ENCODE assay signal across 26 mouse cellular contexts in genomic region chr6:34071936-34072335, GRCm38 (mm10). TPM values are rescaled to one million over a fixed set of nuclear protein-coding genes. Genes with fewer than 3 reads are reported as not detected.
"Had no signal": no experiment of that assay in that cellular context is flagged by ENCODE, and none has a peak within 500 bp of the region (broad histone marks: within the 10 kb centered on the region; RNA-seq: fewer than 3 reads in every experiment).

No protein-coding gene starts in this region.

- H3K9me3 ChIP-seq: heart, embryonic 10.5 days; heart, embryonic 12.5 days; hindbrain, embryonic 10.5 days; hindbrain, embryonic 12.5 days; intestine, embryonic 15.5 days; limb, embryonic 13.5 days; limb, embryonic 15.5 days had no signal

- H3K27ac ChIP-seq: gastrocnemius, adult 2 months; heart, embryonic 10.5 days; hindbrain, embryonic 10.5 days; hindbrain, embryonic 12.5 days; hindbrain, embryonic 14.5 days; intestine, embryonic 15.5 days; layer of hippocampus, adult 2 months; left cerebral cortex, adult 2 months; limb, embryonic 13.5 days; limb, embryonic 15.5 days had no signal

- H3K9ac ChIP-seq: heart, embryonic 12.5 days; hindbrain, embryonic 12.5 days; hindbrain, embryonic 14.5 days; intestine, embryonic 15.5 days; limb, embryonic 13.5 days; limb, embryonic 15.5 days had no signal

- ATAC-seq: hindbrain, embryonic 16.5 days; inflammation-experienced regulatory T-cells, adult 6 months; intestine, embryonic 15.5 days; intestine, postnatal 0 days had no signal

- DNase-seq: gastrocnemius, adult 2 months; gastrocnemius, postnatal 10 days; gastrocnemius, postnatal 25 days; heart, adult 18-20 months; heart, postnatal 10 days; heart, postnatal 4 days; kidney, adult 18-20 months; kidney, adult 8-10 months; kidney, postnatal 10 days; kidney, postnatal 25 days; kidney, postnatal 4 days; left cerebral cortex, postnatal 4 days had no signal

- H3K4me3 ChIP-seq: gastrocnemius, adult 2 months; heart, embryonic 10.5 days; heart, embryonic 12.5 days; hindbrain, embryonic 10.5 days; hindbrain, embryonic 12.5 days; intestine, embryonic 15.5 days; layer of hippocampus, adult 2 months; left cerebral cortex, adult 2 months; limb, embryonic 13.5 days; limb, embryonic 15.5 days had no signal

- H3K27me3 ChIP-seq: heart, embryonic 12.5 days; hindbrain, embryonic 12.5 days; intestine, embryonic 15.5 days; limb, embryonic 13.5 days; limb, embryonic 15.5 days had no signal

- H3K36me3 ChIP-seq: heart, embryonic 10.5 days; heart, embryonic 12.5 days; hindbrain, embryonic 10.5 days; hindbrain, embryonic 12.5 days; intestine, embryonic 15.5 days; limb, embryonic 13.5 days; limb, embryonic 15.5 days had no signal

- H3K4me2 ChIP-seq: heart, embryonic 12.5 days; hindbrain, embryonic 12.5 days; hindbrain, embryonic 14.5 days; intestine, embryonic 15.5 days; limb, embryonic 13.5 days; limb, embryonic 15.5 days had no signal

- H3K4me1 ChIP-seq: hindbrain, embryonic 12.5 days; intestine, embryonic 15.5 days had no signal

RNA-seq across cellular contexts. Expression of gene Lrguk, which starts 42.7 kb away (rescaled TPM):
- total RNA-seq: granulocyte monocyte progenitor cell, adult 5-6 weeks had no signal
- polyA plus RNA-seq: inflammation-experienced regulatory T-cells, adult 6 months had no signal
